Mouse (Mus musculus): ENCODE data around the gene Rb1. TPM values are rescaled to one million over a fixed set of nuclear protein-coding genes. Genes with fewer than 3 reads are reported as not detected.
A peak's percentile ranks its signal among the peaks of the same experiment; 100 is the strongest.

Rb1 gene
- polyA plus RNA-seq, 1 experiment = 51.3 TPM

DNA sequence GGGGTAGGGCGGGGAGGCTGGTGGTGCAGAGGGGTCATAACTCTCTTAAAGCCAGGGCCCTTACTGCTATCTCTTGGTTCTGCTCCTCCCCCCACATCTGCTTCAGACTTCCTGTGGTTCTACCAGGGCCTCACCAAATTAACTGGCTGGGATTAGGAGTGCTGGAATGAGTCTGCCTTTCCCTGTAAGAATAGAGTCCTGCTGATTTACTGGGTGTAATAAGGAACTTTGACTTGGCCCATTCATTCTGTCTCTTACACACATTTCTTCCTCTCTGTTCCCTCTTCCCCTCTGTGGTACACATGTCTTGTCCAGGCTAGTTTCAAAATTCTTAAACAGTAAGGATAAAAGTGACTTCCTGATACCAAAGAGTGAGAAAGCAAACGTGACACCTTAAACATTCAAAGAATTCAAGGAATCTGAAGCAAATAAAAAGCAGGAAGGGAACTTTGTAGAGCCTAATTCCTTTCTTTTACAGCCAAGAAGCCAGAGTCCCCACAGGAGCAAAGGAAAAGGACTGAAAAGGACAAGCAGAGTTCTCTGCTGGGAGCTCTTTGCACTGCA, 91.1 kb downstream of the Rb1 start:
- TF ChIP-seq EP300 (IDR thresholded peaks at IDR 0.05; ENCODE audit: insufficient read depth, low read depth, low read length) (peak; percentile 74), POLR2A (IDR thresholded peaks at IDR 0.05; ENCODE audit: insufficient read depth, low read length) (no peak)
- H3K9ac ChIP-seq (ENCODE audit: low read depth, poor library complexity, severe bottlenecking) = peak overlapping the region; percentile 12; the same call in 1 of the 2 replicates
- peaks cover 8% of the 10 kb centered on the region for H3K9me3 ChIP-seq (replicated peaks; ENCODE audit: control insufficient read depth, insufficient read depth, low read length, poor library complexity, severe bottlenecking)
- no peaks in the 10 kb centered on the region for H3K27me3 ChIP-seq (ENCODE audit: control insufficient read depth, insufficient read depth, low read length, poor library complexity, severe bottlenecking)
- H3K4me3 ChIP-seq (ENCODE audit: low read depth, low read length) = no peak overlapping the region
- peak overlapping the region; percentile 99 for H3K27ac ChIP-seq (ENCODE audit: insufficient read depth, low read length)
- H3K36me3 ChIP-seq (ENCODE audit: control insufficient read depth, insufficient read depth, low read length, poor library complexity, severe bottlenecking) = no peaks in the 10 kb centered on the region; the same call in 1 of the 2 replicates
- H3K4me1 ChIP-seq (ENCODE audit: control insufficient read depth, insufficient read depth, low read length) = peaks cover 8% of the 10 kb centered on the region

DNA sequence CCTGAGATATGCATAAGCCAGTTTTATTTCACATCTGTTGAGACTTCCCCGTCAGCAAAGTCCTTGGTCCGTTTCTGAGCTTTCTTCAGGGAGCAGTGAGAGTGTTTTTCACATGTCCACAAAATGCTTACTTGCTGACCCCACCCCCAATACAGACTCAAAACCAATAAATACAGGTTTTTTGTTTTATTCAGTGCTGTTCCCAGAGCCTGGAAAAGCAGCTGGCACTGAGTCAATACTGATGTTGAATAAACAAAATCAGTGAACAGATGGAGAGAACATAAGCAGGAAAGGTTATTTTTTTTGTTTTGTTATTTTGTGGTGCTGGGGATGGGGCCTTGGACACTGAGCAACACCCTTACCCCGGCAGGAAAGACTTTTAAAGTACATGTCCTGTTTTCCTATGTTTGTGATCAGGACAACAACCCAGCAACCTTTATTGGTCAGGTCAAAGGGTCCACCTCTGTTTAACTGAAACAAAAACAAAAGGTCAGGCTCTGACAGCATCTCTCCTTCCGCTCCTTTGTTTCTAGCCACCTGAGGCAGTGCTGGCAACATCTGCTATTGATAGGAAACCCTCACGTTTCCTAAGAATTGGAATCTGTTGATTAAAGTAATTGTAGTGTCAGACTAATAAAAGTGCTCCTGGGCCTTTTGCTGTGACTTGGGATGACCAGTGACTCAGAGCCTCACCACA, 94.2 kb downstream of the Rb1 start:
- no peak overlapping the region for H3K9ac ChIP-seq (ENCODE audit: low read depth, poor library complexity, severe bottlenecking)
- TF ChIP-seq POLR2A (IDR thresholded peaks at IDR 0.05; ENCODE audit: insufficient read depth, low read length) (no peak), EP300 (IDR thresholded peaks at IDR 0.05; ENCODE audit: insufficient read depth, low read depth, low read length) (peak; percentile 73; the same call in 1 of the 2 replicates), CTCF (IDR thresholded peaks at IDR 0.05; ENCODE audit: low read depth, low read length) (no peak)
- peak overlapping the region; percentile 87 for H3K27ac ChIP-seq (ENCODE audit: insufficient read depth, low read length)
- H3K9me3 ChIP-seq (replicated peaks; ENCODE audit: control insufficient read depth, insufficient read depth, low read length, poor library complexity, severe bottlenecking) = peaks cover 8% of the 10 kb centered on the region
- H3K36me3 ChIP-seq (ENCODE audit: control insufficient read depth, insufficient read depth, low read length, poor library complexity, severe bottlenecking) = no peaks in the 10 kb centered on the region; the same call in 1 of the 2 replicates
- H3K4me1 ChIP-seq (ENCODE audit: control insufficient read depth, insufficient read depth, low read length) = peaks cover 8% of the 10 kb centered on the region
- H3K27me3 ChIP-seq (ENCODE audit: control insufficient read depth, insufficient read depth, low read length, poor library complexity, severe bottlenecking) = no peaks in the 10 kb centered on the region
- no peak overlapping the region for H3K4me3 ChIP-seq (ENCODE audit: low read depth, low read length)

DNA sequence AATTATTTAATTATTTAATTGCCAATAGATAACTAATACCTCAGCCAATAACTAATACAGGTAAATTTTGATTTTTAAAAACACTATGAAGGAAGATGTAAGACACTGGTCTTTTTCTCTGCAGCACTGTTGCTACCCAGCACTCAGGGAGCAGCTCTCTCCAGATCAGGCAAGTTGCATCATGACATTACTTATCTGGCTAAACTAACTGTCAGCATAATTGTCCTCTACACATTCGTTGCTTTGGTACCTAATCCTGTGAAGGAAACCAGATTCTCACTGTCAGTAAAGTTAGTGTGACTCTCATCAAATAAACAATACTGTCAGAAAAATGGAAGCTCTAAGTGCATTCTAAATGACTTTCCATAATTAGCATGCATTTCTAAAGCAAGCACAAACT, 98.8 kb downstream of the Rb1 start:
- H3K27me3 ChIP-seq (ENCODE audit: control insufficient read depth, insufficient read depth, low read length, poor library complexity, severe bottlenecking) = no peaks in the 10 kb centered on the region
- TF ChIP-seq EP300 (IDR thresholded peaks at IDR 0.05; ENCODE audit: insufficient read depth, low read depth, low read length) = no peak

DNA sequence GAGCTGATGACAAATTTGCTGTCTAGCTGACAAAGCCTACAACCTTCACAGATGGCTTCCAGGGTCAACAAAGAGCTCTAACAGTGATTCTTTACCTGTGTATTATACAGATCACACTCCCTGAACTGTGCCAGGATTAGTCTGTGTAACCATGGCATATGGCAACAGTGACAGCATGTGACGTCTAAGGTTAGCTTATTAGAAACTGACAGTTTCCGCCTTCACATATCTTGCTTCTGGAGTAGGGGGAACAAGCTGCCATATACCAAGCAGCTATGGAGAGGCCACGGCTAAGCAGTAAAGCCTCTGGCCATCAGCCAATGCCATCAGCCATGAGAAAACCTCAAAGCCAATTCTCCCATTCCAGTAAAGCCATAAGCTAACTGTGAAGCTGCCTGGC, 99.3 kb downstream of the Rb1 start:
- no peak overlapping the region for H3K9ac ChIP-seq (ENCODE audit: low read depth, poor library complexity, severe bottlenecking)
- peaks cover 1% of the 10 kb centered on the region for H3K4me1 ChIP-seq (ENCODE audit: control insufficient read depth, insufficient read depth, low read length)
- H3K9me3 ChIP-seq (replicated peaks; ENCODE audit: control insufficient read depth, insufficient read depth, low read length, poor library complexity, severe bottlenecking) = 0 out of 2 replicates have a peak, but pooled peaks cover 2% of the 10 kb centered on the region
- H3K27ac ChIP-seq (ENCODE audit: insufficient read depth, low read length) = no peak overlapping the region
- no peaks in the 10 kb centered on the region for H3K27me3 ChIP-seq (ENCODE audit: control insufficient read depth, insufficient read depth, low read length, poor library complexity, severe bottlenecking)
- no peaks in the 10 kb centered on the region for H3K36me3 ChIP-seq (ENCODE audit: control insufficient read depth, insufficient read depth, low read length, poor library complexity, severe bottlenecking)
- TF ChIP-seq EP300 (IDR thresholded peaks at IDR 0.05; ENCODE audit: insufficient read depth, low read depth, low read length) = no peak
- no peak for TF ChIP-seq POLR2A (IDR thresholded peaks at IDR 0.05; ENCODE audit: insufficient read depth, low read length)
- no peak for TF ChIP-seq CTCF (IDR thresholded peaks at IDR 0.05; ENCODE audit: low read depth, low read length)
- no peak overlapping the region for H3K4me3 ChIP-seq (ENCODE audit: low read depth, low read length)

More for the DNA sequence above, 98.8 kb downstream of the Rb1 start:
- Histone ChIP-seq H3K9me3 (replicated peaks; ENCODE audit: control insufficient read depth, insufficient read depth, low read length, poor library complexity, severe bottlenecking) (0 out of 2 replicates have a peak, but pooled peaks cover 2% of the 10 kb centered on the region), H3K4me1 (ENCODE audit: control insufficient read depth, insufficient read depth, low read length) (peaks cover 1% of the 10 kb centered on the region), H3K36me3 (ENCODE audit: control insufficient read depth, insufficient read depth, low read length, poor library complexity, severe bottlenecking) (no peaks in the 10 kb centered on the region), H3K27ac (ENCODE audit: insufficient read depth, low read length) (no peak overlapping the region), H3K4me3 (ENCODE audit: low read depth, low read length) (no peak overlapping the region), H3K9ac (ENCODE audit: low read depth, poor library complexity, severe bottlenecking) (no peak overlapping the region)

DNA sequence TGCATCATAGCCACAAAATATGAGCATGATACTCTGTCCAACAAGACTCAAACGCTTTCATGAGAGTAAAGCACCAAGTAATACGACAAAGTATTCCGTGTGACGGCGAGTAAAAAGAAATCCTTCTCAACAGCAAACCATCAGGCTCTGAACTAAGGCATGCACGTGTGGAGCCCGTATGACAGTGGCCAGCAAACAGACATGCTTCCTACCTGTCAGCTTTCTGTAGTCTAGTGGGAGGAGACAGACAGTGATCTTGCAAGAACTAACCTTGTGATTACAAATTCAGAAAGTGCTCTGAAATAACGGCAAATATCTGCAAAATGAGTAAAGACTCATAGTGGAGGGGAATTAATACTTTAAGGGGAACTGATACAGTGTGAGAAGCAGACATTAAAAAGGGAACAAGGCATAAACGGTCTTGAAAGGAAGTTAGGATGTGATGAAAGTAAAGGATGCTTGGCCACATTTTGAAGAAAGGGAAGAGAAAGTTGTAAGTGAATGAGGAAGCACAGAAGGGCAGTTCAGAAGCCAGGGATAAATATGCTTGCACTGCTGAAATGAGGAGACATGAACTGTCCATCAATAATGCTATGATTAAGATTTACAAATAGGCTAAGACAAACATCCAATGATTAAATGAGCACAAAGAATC, 103.2 kb downstream of the Rb1 start:
- Histone ChIP-seq H3K4me3 (ENCODE audit: low read depth, low read length) (no peak overlapping the region), H3K9me3 (replicated peaks; ENCODE audit: control insufficient read depth, insufficient read depth, low read length, poor library complexity, severe bottlenecking) (no peaks in the 10 kb centered on the region), H3K4me1 (ENCODE audit: control insufficient read depth, insufficient read depth, low read length) (no peaks in the 10 kb centered on the region), H3K36me3 (ENCODE audit: control insufficient read depth, insufficient read depth, low read length, poor library complexity, severe bottlenecking) (no peaks in the 10 kb centered on the region), H3K27ac (ENCODE audit: insufficient read depth, low read length) (no peak overlapping the region), H3K9ac (ENCODE audit: low read depth, poor library complexity, severe bottlenecking) (no peak overlapping the region), H3K27me3 (ENCODE audit: control insufficient read depth, insufficient read depth, low read length, poor library complexity, severe bottlenecking) (no peaks in the 10 kb centered on the region)
- TF ChIP-seq CTCF (IDR thresholded peaks at IDR 0.05; ENCODE audit: low read depth, low read length) = no peak
- no peak for TF ChIP-seq EP300 (IDR thresholded peaks at IDR 0.05; ENCODE audit: insufficient read depth, low read depth, low read length)
- TF ChIP-seq POLR2A (IDR thresholded peaks at IDR 0.05; ENCODE audit: insufficient read depth, low read length) = no peak

DNA sequence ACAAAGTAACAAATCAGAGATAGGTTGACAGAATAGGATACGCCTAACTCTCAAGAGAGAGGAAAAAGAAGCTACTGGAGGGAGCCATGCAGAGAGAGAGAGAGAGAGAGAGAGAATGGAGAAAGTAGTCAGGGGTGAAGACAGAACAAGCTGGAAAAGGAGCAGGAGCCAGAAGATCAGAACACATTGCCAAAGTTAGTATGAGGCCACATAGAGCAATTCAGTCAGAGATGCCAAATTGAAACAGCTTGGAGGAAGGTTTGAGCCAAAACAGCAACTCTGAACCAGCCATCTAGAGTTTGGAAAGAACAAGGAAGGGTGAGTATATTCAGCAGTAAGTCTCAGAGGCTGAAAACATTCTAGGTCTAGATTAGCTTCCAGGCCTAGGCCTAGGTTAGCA, 108.6 kb downstream of the Rb1 start:
- Histone ChIP-seq H3K9me3 (replicated peaks; ENCODE audit: control insufficient read depth, insufficient read depth, low read length, poor library complexity, severe bottlenecking) (no peaks in the 10 kb centered on the region), H3K36me3 (ENCODE audit: control insufficient read depth, insufficient read depth, low read length, poor library complexity, severe bottlenecking) (no peaks in the 10 kb centered on the region), H3K27me3 (ENCODE audit: control insufficient read depth, insufficient read depth, low read length, poor library complexity, severe bottlenecking) (no peaks in the 10 kb centered on the region), H3K4me3 (ENCODE audit: low read depth, low read length) (no peak overlapping the region), H3K4me1 (ENCODE audit: control insufficient read depth, insufficient read depth, low read length) (no peaks in the 10 kb centered on the region), H3K9ac (ENCODE audit: low read depth, poor library complexity, severe bottlenecking) (no peak overlapping the region), H3K27ac (ENCODE audit: insufficient read depth, low read length) (no peak overlapping the region)
- TF ChIP-seq POLR2A (IDR thresholded peaks at IDR 0.05; ENCODE audit: insufficient read depth, low read length) (no peak), EP300 (IDR thresholded peaks at IDR 0.05; ENCODE audit: insufficient read depth, low read depth, low read length) (no peak), CTCF (IDR thresholded peaks at IDR 0.05; ENCODE audit: low read depth, low read length) (no peak)
